In the genomic region with DNA sequence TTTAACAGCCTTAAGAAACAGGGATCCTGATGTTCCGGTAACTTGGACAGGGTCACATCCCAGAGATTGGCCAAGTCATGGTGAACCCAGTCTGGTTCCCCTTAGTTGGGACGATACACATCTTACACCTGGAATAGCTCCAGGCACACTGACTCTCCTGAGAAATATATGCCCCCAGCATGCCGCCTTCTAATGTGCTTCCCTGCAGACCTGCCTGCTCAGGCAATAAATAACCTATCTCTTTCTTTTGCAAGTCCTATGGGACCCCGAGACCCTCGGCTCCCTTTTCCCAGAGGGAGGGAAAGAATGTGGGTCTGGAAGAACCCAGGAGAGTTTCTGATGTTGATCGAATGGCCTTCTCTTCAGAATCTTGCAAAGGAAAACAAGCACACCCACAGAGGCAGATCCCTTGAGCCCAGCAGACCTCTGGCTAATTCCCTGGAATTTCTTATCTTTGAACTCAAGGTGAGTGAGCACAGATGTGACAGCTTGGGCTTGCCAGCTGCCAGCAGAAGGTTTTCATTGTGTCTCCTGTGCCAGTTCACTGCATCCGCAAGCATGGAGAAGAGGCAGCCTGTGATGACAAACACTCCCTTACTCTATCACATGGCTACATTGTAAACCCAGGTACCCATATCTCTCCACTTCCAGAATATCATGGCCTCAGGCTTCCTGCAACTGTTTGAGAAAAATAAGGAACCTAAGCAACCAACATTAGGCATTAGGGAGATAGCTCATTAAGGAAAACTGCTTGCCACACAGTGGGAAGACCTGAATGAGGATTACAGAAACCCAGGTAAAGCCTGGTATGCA, we compare ENCODE assay signal across 13 mouse cellular contexts. TPM values are rescaled to one million over a fixed set of nuclear protein-coding genes. Genes with fewer than 3 reads are reported as not detected.
DNase-seq lines count a peak whose midpoint lies in the region; ATAC-seq and TF ChIP-seq lines count a peak whose summit lies in the region.
"Had no signal": no experiment of that assay in that cellular context is flagged by ENCODE, and none has a peak within 500 bp of the region (broad histone marks: within the 10 kb centered on the region; RNA-seq: fewer than 3 reads in every experiment).

No protein-coding gene starts in this region.

- ATAC-seq in hindbrain, embryonic 11.5 days (ENCODE audit: low FRiP score) = no peak
- ATAC-seq in hindbrain, embryonic 12.5 days (ENCODE audit: low FRiP score) = 0 out of 2 replicates have a peak, but pooled peaks have one; percentile 7
- ATAC-seq in midbrain, embryonic 15.5 days (replicated peaks) = 0 out of 2 replicates have a peak, but pooled peaks have one; percentile 9
- ATAC-seq in lung, postnatal 0 days = no peak
- ATAC-seq: liver, postnatal 0 days had no signal

- no peak for TF ChIP-seq CTCF in lung, postnatal 0 days (IDR thresholded peaks at IDR 0.05)

- DNase-seq in adrenal gland, adult 2 months = peak; percentile 45
- no peak for DNase-seq in adrenal gland, postnatal 25 days
- DNase-seq in hindbrain, embryonic 10.5 days (ENCODE audit: low spot score) = no peak
- no peak for DNase-seq in hindbrain, embryonic 11.5 days (ENCODE audit: low spot score)
- no peak for DNase-seq in lung, postnatal 0 days (ENCODE audit: low spot score)
- no peak for DNase-seq in layer of hippocampus, adult 9-11 months
- DNase-seq: heart, postnatal 4 days; kidney, postnatal 10 days; liver, postnatal 0 days; retina, postnatal 1 day; thymus, adult 2 months had no signal

- peak overlapping the region; percentile 62 for H3K27ac ChIP-seq in hindbrain, embryonic 10.5 days
- H3K27ac ChIP-seq in hindbrain, embryonic 11.5 days (ENCODE audit: low read depth, low read length) = no peak overlapping the region
- peak overlapping the region; percentile 76 for H3K27ac ChIP-seq in hindbrain, embryonic 12.5 days
- 0 out of 2 replicates have a peak overlapping the region, but pooled peaks have one; percentile 35 for H3K27ac ChIP-seq in midbrain, embryonic 15.5 days
- H3K27ac ChIP-seq in lung, postnatal 0 days (ENCODE audit: low read length) = no peak overlapping the region

- no peaks in the 10 kb centered on the region for H3K27me3 ChIP-seq in hindbrain, embryonic 10.5 days (ENCODE audit: insufficient read depth, poor library complexity, severe bottlenecking)
- no peaks in the 10 kb centered on the region for H3K27me3 ChIP-seq in hindbrain, embryonic 11.5 days (ENCODE audit: control insufficient read depth, insufficient read depth, low read length)
- no peaks in the 10 kb centered on the region for H3K27me3 ChIP-seq in hindbrain, embryonic 12.5 days
- no peaks in the 10 kb centered on the region for H3K27me3 ChIP-seq in midbrain, embryonic 15.5 days (replicated peaks)
- H3K27me3 ChIP-seq in lung, postnatal 0 days (replicated peaks; ENCODE audit: insufficient read depth, low read length) = no peaks in the 10 kb centered on the region

- H3K36me3 ChIP-seq in hindbrain, embryonic 10.5 days = peaks cover 80% of the 10 kb centered on the region
- H3K36me3 ChIP-seq in hindbrain, embryonic 11.5 days (ENCODE audit: control insufficient read depth, insufficient read depth, low read length) = no peaks in the 10 kb centered on the region
- no peaks in the 10 kb centered on the region for H3K36me3 ChIP-seq in hindbrain, embryonic 12.5 days
- H3K36me3 ChIP-seq in midbrain, embryonic 15.5 days (replicated peaks) = no peaks in the 10 kb centered on the region
- H3K36me3 ChIP-seq in lung, postnatal 0 days (ENCODE audit: insufficient read depth, low read length) = no peaks in the 10 kb centered on the region

- peaks cover 95% of the 10 kb centered on the region for H3K4me1 ChIP-seq in hindbrain, embryonic 10.5 days (replicated peaks)
- H3K4me1 ChIP-seq in hindbrain, embryonic 11.5 days (replicated peaks; ENCODE audit: control insufficient read depth, insufficient read depth, low read length) = peaks cover 20% of the 10 kb centered on the region
- peaks cover 84% of the 10 kb centered on the region for H3K4me1 ChIP-seq in hindbrain, embryonic 12.5 days
- H3K4me1 ChIP-seq in midbrain, embryonic 15.5 days = peaks cover 47% of the 10 kb centered on the region
- H3K4me1 ChIP-seq in lung, postnatal 0 days (ENCODE audit: insufficient read depth, low read depth, low read length) = peaks cover 10% of the 10 kb centered on the region

- H3K9ac ChIP-seq in hindbrain, embryonic 11.5 days (ENCODE audit: low read depth, low read length) = no peak overlapping the region
- H3K9ac ChIP-seq in hindbrain, embryonic 12.5 days = no peak overlapping the region
- H3K9ac ChIP-seq in midbrain, embryonic 15.5 days = no peak overlapping the region
- no peak overlapping the region for H3K9ac ChIP-seq in lung, postnatal 0 days (replicated peaks; ENCODE audit: low read depth)
- H3K9ac ChIP-seq: liver, postnatal 0 days had no signal

- no peak for TF ChIP-seq EP300 in lung, postnatal 0 days (IDR thresholded peaks at IDR 0.05)

- H3K4me2 ChIP-seq in hindbrain, embryonic 11.5 days (replicated peaks; ENCODE audit: low read depth, low read length) = no peak overlapping the region
- peak overlapping the region; percentile 71; the same call in 1 of the 2 replicates for H3K4me2 ChIP-seq in hindbrain, embryonic 12.5 days (replicated peaks)
- no peak overlapping the region; the same call in 1 of the 2 replicates for H3K4me2 ChIP-seq in midbrain, embryonic 15.5 days
- no peak overlapping the region for H3K4me2 ChIP-seq in lung, postnatal 0 days (replicated peaks; ENCODE audit: low read depth, low read length)

- H3K9me3 ChIP-seq in hindbrain, embryonic 10.5 days = no peaks in the 10 kb centered on the region
- no peaks in the 10 kb centered on the region for H3K9me3 ChIP-seq in hindbrain, embryonic 11.5 days (ENCODE audit: control insufficient read depth, low read length)
- no peaks in the 10 kb centered on the region for H3K9me3 ChIP-seq in hindbrain, embryonic 12.5 days (replicated peaks)
- H3K9me3 ChIP-seq in midbrain, embryonic 15.5 days = no peaks in the 10 kb centered on the region
- no peaks in the 10 kb centered on the region for H3K9me3 ChIP-seq in lung, postnatal 0 days (ENCODE audit: low read length)

- 57% methylated on average over 7 of the region's 7 CpGs for WGBS in hindbrain, embryonic 10.5 days
- WGBS in hindbrain, embryonic 11.5 days = 50% methylated on average over 7 of the region's 7 CpGs
- WGBS in hindbrain, embryonic 12.5 days = 48% methylated on average over 7 of the region's 7 CpGs
- 51% methylated on average over 7 of the region's 7 CpGs for WGBS in midbrain, embryonic 15.5 days
- WGBS in lung, postnatal 0 days = 49% methylated on average over 7 of the region's 7 CpGs

- H3K4me3 ChIP-seq in hindbrain, embryonic 10.5 days = 0 out of 2 replicates have a peak overlapping the region, but pooled peaks have one; percentile 38
- H3K4me3 ChIP-seq in hindbrain, embryonic 11.5 days (ENCODE audit: low read depth, low read length) = no peak overlapping the region
- H3K4me3 ChIP-seq in hindbrain, embryonic 12.5 days = no peak overlapping the region
- no peak overlapping the region for H3K4me3 ChIP-seq in midbrain, embryonic 15.5 days
- no peak overlapping the region for H3K4me3 ChIP-seq in lung, postnatal 0 days (ENCODE audit: low read depth, low read length)

RNA-seq across cellular contexts. Expression of a gene that starts 8.6 kb away (rescaled TPM):
- 10 to 100 TPM; 46.3 to 52.1 TPM for total RNA-seq in adrenal gland, adult 2 months (2021)
- polyA plus RNA-seq in adrenal gland, adult 2 months (2012; rRNA removed) = 73.4 and 94.6 TPM in 2 replicates
- 55.9 and 68.4 TPM in 2 replicates for total RNA-seq in adrenal gland, postnatal 25 days (2021)
- 36.0 and 43.9 TPM in 2 replicates for polyA plus RNA-seq in hindbrain, embryonic 10.5 days (2016; fragmentation: Nextera tagmentation; extraction: Ambion mirVana)
- polyA plus RNA-seq in hindbrain, embryonic 11.5 days (2014; fragmentation: Nextera tagmentation; extraction: Ambion mirVana) = 34.3 and 41.7 TPM in 2 replicates
- polyA plus RNA-seq in hindbrain, embryonic 12.5 days (2016; fragmentation: Nextera tagmentation; extraction: Ambion mirVana) = 35.5 and 37.5 TPM in 2 replicates
- 11.7 and 15.8 TPM in 2 replicates for polyA plus RNA-seq in midbrain, embryonic 15.5 days (2015; fragmentation: Nextera tagmentation; extraction: Ambion mirVana)
- polyA plus RNA-seq in lung, postnatal 0 days (2015; fragmentation: Nextera tagmentation; extraction: Ambion mirVana) = 13.7 and 14.1 TPM in 2 replicates

Comparison
In these comparisons a context has a peak if more than half of its experiments do, and no peak if none do; other contexts are left out.
1. H3K27ac ChIP-seq: peak in hindbrain, embryonic 10.5 days (single experiment), hindbrain, embryonic 12.5 days (single experiment) and midbrain, embryonic 15.5 days (single experiment); none in hindbrain, embryonic 11.5 days (single experiment) and lung, postnatal 0 days (single experiment).
2. ATAC-seq: peak in hindbrain, embryonic 12.5 days (single experiment) and midbrain, embryonic 15.5 days (single experiment); none in hindbrain, embryonic 11.5 days (single experiment) and lung, postnatal 0 days (single experiment).